Mouse (Mus musculus): ENCODE results near the gene Lrpprc. TPM values are rescaled to one million over a fixed set of nuclear protein-coding genes. Genes with fewer than 3 reads are reported as not detected.
A peak's percentile ranks its signal among the peaks of the same experiment; 100 is the strongest.

Lrpprc gene
- polyA plus RNA-seq, 1 experiment from 2014 or later, result 29.9 TPM

DNA sequence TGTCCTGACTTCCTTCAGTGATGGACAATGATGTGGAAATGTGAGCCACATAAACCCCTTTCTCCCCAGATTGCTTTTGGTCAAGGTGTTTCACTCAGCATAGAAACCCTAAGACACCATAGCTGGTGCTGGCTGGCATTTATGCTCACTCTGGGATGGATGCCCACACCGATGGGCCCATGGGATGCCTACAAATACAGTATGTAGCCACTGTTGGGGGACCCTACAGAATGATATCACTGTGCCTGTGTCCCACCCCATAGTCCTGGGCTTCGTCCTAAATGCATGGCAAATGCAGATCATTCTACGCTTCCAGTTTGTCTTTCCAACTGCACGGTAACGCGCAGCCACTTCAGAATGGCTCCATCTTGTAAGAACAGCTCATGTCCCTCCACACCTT, 10.3 kb downstream of the Lrpprc start:
- Histone ChIP-seq H3K4me3 (ENCODE audit: low read depth, low read length) (no peak overlapping the region), H3K36me3 (ENCODE audit: control insufficient read depth, insufficient read depth, low read length) (peaks cover 10% of the 10 kb centered on the region; the same call in 1 of the 2 replicates), H3K27me3 (replicated peaks; ENCODE audit: control insufficient read depth, insufficient read depth, low read length) (no peaks in the 10 kb centered on the region), H3K27ac (ENCODE audit: low read depth, low read length) (no peak overlapping the region), H3K4me2 (ENCODE audit: low read length) (no peak overlapping the region), H3K9me3 (replicated peaks; ENCODE audit: control insufficient read depth, low read length) (no peaks in the 10 kb centered on the region), H3K9ac (ENCODE audit: low read length) (no peak overlapping the region), H3K4me1 (ENCODE audit: control insufficient read depth, insufficient read depth, low read length) (no peaks in the 10 kb centered on the region)
- 98% methylated on average over 6 of the region's 6 CpGs for WGBS
- no peak for ATAC-seq
- no peak for DNase-seq (ENCODE audit: low spot score)

DNA sequence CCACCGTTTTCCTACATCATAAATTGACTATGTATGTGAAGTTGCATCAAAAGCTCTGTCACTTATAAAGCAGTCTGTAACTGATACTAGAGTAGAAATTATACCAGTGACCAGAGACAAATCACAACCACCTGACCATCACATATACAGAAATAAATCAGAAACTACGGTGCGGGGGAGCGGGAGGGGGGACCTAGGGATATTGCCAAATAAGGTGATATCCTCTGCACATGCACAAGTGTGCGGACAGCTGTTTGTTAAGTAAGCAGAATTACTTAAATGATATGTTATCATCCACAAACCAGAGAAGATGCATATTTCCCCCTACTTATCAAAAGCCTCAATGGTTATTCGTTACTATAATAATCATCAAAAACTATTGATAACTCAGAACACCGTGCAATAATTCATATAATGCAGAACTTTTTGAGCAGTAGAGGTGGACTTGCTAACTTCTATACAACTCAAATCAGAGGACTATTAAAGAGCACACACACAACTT, 12.1 kb downstream of the Lrpprc start:
- peaks cover 22% of the 10 kb centered on the region; the same call in 1 of the 2 replicates for H3K36me3 ChIP-seq (ENCODE audit: control insufficient read depth, insufficient read depth, low read length)
- 92% methylated on average over 7 of the region's 7 CpGs for WGBS
- H3K9ac ChIP-seq (ENCODE audit: low read length), result no peak overlapping the region
- H3K4me3 ChIP-seq (ENCODE audit: low read depth, low read length), result no peak overlapping the region
- H3K4me2 ChIP-seq (ENCODE audit: low read length), result no peak overlapping the region
- H3K9me3 ChIP-seq (replicated peaks; ENCODE audit: control insufficient read depth, low read length), result no peaks in the 10 kb centered on the region
- no peak for DNase-seq (ENCODE audit: low spot score)
- no peak overlapping the region for H3K27ac ChIP-seq (ENCODE audit: low read depth, low read length)
- no peak for ATAC-seq
- no peaks in the 10 kb centered on the region for H3K27me3 ChIP-seq (replicated peaks; ENCODE audit: control insufficient read depth, insufficient read depth, low read length)
- no peaks in the 10 kb centered on the region for H3K4me1 ChIP-seq (ENCODE audit: control insufficient read depth, insufficient read depth, low read length)

DNA sequence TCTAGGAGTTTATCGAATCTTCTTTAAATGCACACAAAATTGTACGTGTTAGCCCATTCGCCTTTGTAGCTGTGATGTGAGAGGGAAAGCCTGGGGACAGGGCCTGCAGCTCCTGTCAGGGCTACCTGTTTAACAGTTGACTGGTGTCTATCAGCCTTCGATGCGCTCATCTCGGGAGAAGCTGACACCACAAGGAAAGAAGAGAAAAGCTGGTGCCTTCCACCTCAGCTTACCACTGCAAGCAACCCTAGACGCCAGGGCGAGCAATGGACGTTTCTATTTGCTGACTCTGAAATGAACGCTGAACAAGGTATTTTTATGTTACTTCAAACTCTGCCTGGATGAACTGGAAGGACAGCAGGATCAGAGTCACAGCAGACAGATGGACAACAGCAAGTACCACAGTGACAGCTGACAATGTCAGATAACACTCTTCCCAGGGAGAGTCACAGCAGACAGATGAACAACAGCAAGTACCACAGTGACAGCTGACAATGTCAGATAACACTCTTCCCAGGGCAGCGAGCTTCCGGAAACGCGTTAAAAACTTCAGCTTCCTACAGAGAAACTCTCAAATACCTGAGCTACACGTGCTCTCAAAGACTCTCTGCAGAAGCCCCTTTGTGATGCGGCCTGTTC, 14.1 kb downstream of the Lrpprc start:
- no peak for DNase-seq (ENCODE audit: low spot score)
- 93% methylated on average over 16 of the region's 16 CpGs for WGBS
- no peaks in the 10 kb centered on the region for H3K27me3 ChIP-seq (replicated peaks; ENCODE audit: control insufficient read depth, insufficient read depth, low read length)

GRCm38 (mm10) chr17:84775291-84775690, 15.3 kb downstream of the Lrpprc start:
- Histone ChIP-seq H3K4me1 (ENCODE audit: control insufficient read depth, insufficient read depth, low read length) (no peaks in the 10 kb centered on the region), H3K36me3 (ENCODE audit: control insufficient read depth, insufficient read depth, low read length) (peaks cover 30% of the 10 kb centered on the region), H3K4me2 (ENCODE audit: low read length) (no peak overlapping the region), H3K27me3 (replicated peaks; ENCODE audit: control insufficient read depth, insufficient read depth, low read length) (no peaks in the 10 kb centered on the region), H3K9me3 (replicated peaks; ENCODE audit: control insufficient read depth, low read length) (no peaks in the 10 kb centered on the region), H3K4me3 (ENCODE audit: low read depth, low read length) (no peak overlapping the region), H3K9ac (ENCODE audit: low read length) (no peak overlapping the region), H3K27ac (ENCODE audit: low read depth, low read length) (no peak overlapping the region)
- no peak for DNase-seq (ENCODE audit: low spot score)
- 94% methylated on average over 10 of the region's 10 CpGs for WGBS
- no peak for ATAC-seq

More for the DNA sequence above, 14.1 kb downstream of the Lrpprc start:
- Histone ChIP-seq H3K4me1 (ENCODE audit: control insufficient read depth, insufficient read depth, low read length) (no peaks in the 10 kb centered on the region), H3K4me3 (ENCODE audit: low read depth, low read length) (no peak overlapping the region), H3K9me3 (replicated peaks; ENCODE audit: control insufficient read depth, low read length) (no peaks in the 10 kb centered on the region), H3K4me2 (ENCODE audit: low read length) (no peak overlapping the region), H3K27ac (ENCODE audit: low read depth, low read length) (no peak overlapping the region), H3K9ac (ENCODE audit: low read length) (no peak overlapping the region), H3K36me3 (ENCODE audit: control insufficient read depth, insufficient read depth, low read length) (peaks cover 26% of the 10 kb centered on the region)
- no peak for ATAC-seq

- ATAC-seq (no peak), DNase-seq (ENCODE audit: low spot score) (no peak)
- Histone ChIP-seq H3K4me3 (ENCODE audit: low read depth, low read length) (no peak overlapping the region), H3K4me2 (ENCODE audit: low read length) (no peak overlapping the region), H3K27ac (ENCODE audit: low read depth, low read length) (no peak overlapping the region), H3K27me3 (replicated peaks; ENCODE audit: control insufficient read depth, insufficient read depth, low read length) (no peaks in the 10 kb centered on the region), H3K36me3 (ENCODE audit: control insufficient read depth, insufficient read depth, low read length) (peaks cover 60% of the 10 kb centered on the region), H3K9me3 (replicated peaks; ENCODE audit: control insufficient read depth, low read length) (no peaks in the 10 kb centered on the region), H3K4me1 (ENCODE audit: control insufficient read depth, insufficient read depth, low read length) (no peaks in the 10 kb centered on the region), H3K9ac (ENCODE audit: low read length) (no peak overlapping the region)
- 94% methylated on average over 9 of the region's 9 CpGs for WGBS
These were observed 18.7 kb downstream of the Lrpprc start for GRCm38 (mm10) chr17:84771882-84772281.

DNA sequence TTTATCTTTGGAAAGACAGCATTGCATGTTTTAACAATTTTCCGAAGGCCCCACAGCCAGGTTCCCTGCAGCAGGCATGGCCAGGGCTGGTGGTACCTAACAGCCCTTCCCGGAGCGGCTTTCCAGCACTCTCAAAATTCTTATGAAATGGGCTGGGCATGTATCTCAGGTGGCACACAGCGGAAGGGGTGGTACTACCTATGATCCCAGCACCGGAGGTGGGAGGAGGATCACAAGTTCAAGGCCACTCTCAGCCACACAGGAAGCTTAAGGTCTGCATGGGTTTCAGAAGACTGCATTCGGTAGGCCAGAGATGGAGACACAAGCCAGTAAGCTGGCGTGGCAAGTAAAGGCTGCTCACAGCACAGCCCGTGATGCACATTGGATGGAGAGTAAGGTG, 31.6 kb downstream of the Lrpprc start:
- ATAC-seq (no peak), DNase-seq (ENCODE audit: low spot score) (no peak)
- H3K36me3 ChIP-seq (ENCODE audit: control insufficient read depth, insufficient read depth, low read length), result peaks cover 15% of the 10 kb centered on the region
- no peak overlapping the region for H3K9ac ChIP-seq (ENCODE audit: low read length)
- no peak overlapping the region for H3K4me2 ChIP-seq (ENCODE audit: low read length)
- no peak overlapping the region for H3K27ac ChIP-seq (ENCODE audit: low read depth, low read length)
- H3K9me3 ChIP-seq (replicated peaks; ENCODE audit: control insufficient read depth, low read length), result no peaks in the 10 kb centered on the region
- H3K27me3 ChIP-seq (replicated peaks; ENCODE audit: control insufficient read depth, insufficient read depth, low read length), result no peaks in the 10 kb centered on the region
- H3K4me1 ChIP-seq (ENCODE audit: control insufficient read depth, insufficient read depth, low read length), result no peaks in the 10 kb centered on the region
- H3K4me3 ChIP-seq (ENCODE audit: low read depth, low read length), result no peak overlapping the region
- WGBS, result 85% methylated on average over 8 of the region's 8 CpGs

DNA sequence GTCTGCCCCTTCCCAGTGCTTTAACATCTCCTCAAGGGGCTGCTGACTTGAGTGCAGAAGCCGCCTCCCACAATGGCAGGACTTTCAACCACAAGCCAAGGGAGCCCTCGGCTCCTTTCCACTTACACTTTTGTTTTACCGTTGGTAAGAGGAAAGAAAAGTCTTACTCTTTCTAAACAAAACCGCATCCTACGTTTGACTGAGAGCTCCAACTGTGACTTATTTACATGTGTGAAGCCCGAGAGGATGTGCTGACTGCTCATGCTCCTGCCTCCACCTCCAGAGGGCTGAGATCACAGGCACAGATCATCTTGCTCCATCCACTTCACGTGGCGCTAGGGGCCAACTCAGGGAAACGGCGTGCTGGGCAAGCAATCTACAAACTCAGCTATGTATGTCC, 32.2 kb downstream of the Lrpprc start:
- Histone ChIP-seq H3K9ac (ENCODE audit: low read length) (no peak overlapping the region), H3K27me3 (replicated peaks; ENCODE audit: control insufficient read depth, insufficient read depth, low read length) (no peaks in the 10 kb centered on the region), H3K4me1 (ENCODE audit: control insufficient read depth, insufficient read depth, low read length) (no peaks in the 10 kb centered on the region), H3K36me3 (ENCODE audit: control insufficient read depth, insufficient read depth, low read length) (peaks cover 12% of the 10 kb centered on the region), H3K4me2 (ENCODE audit: low read length) (no peak overlapping the region), H3K9me3 (replicated peaks; ENCODE audit: control insufficient read depth, low read length) (no peaks in the 10 kb centered on the region), H3K27ac (ENCODE audit: low read depth, low read length) (no peak overlapping the region), H3K4me3 (ENCODE audit: low read depth, low read length) (no peak overlapping the region)
- DNase-seq (ENCODE audit: low spot score), result no peak
- ATAC-seq, result no peak
- 16% methylated on average over 10 of the region's 10 CpGs for WGBS

DNA sequence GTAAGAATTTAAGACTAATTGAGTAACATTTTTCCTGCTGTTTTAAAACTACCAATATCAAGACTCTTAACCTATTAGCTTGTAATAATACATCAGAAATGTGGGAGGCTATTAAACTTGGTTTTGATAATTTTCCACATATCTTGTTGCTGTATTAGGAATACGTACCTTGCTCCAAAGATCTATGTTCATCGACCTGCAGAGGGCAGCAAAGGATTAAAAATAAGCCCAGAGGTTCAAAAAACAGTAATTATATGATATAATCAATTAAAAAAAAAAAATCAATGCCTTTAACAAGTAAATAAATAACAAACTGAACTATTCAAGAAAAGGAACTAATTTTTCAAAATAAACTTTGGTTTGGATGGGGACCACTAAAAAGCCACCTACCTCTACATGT, 34.5 kb downstream of the Lrpprc start:
- Histone ChIP-seq H3K4me1 (ENCODE audit: control insufficient read depth, insufficient read depth, low read length) (peaks cover under 1% of the 10 kb centered on the region), H3K27ac (ENCODE audit: low read depth, low read length) (no peak overlapping the region), H3K27me3 (replicated peaks; ENCODE audit: control insufficient read depth, insufficient read depth, low read length) (no peaks in the 10 kb centered on the region), H3K9ac (ENCODE audit: low read length) (no peak overlapping the region), H3K4me2 (ENCODE audit: low read length) (no peak overlapping the region), H3K4me3 (ENCODE audit: low read depth, low read length) (no peak overlapping the region), H3K36me3 (ENCODE audit: control insufficient read depth, insufficient read depth, low read length) (peaks cover 3% of the 10 kb centered on the region; the same call in 1 of the 2 replicates), H3K9me3 (replicated peaks; ENCODE audit: control insufficient read depth, low read length) (no peaks in the 10 kb centered on the region)
- DNase-seq (ENCODE audit: low spot score), result peak; percentile 55
- ATAC-seq, result no peak
- WGBS, result 68% methylated on average over 2 of the region's 2 CpGs

GRCm38 (mm10) chr17:84753489-84753888, 37.1 kb downstream of the Lrpprc start:
- Histone ChIP-seq H3K4me3 (ENCODE audit: low read depth, low read length) (no peak overlapping the region), H3K9me3 (replicated peaks; ENCODE audit: control insufficient read depth, low read length) (no peaks in the 10 kb centered on the region), H3K27me3 (replicated peaks; ENCODE audit: control insufficient read depth, insufficient read depth, low read length) (no peaks in the 10 kb centered on the region), H3K36me3 (ENCODE audit: control insufficient read depth, insufficient read depth, low read length) (0 out of 2 replicates have a peak, but pooled peaks cover 8% of the 10 kb centered on the region), H3K27ac (ENCODE audit: low read depth, low read length) (no peak overlapping the region), H3K9ac (ENCODE audit: low read length) (no peak overlapping the region), H3K4me1 (ENCODE audit: control insufficient read depth, insufficient read depth, low read length) (peaks cover 22% of the 10 kb centered on the region), H3K4me2 (ENCODE audit: low read length) (no peak overlapping the region)
- DNase-seq (ENCODE audit: low spot score) (no peak), ATAC-seq (no peak)
- WGBS, result 78% methylated on average over 5 of the region's 5 CpGs
